Mouse (Mus musculus) fat pad, adult 2 months (tissue): ENCODE data around the gene Ubl3.

Source experiments
- DNase-seq: peaks from one replicate; pipeline ENCODE4 v3.0.0-alpha.2; 2011; ENCODE audit warnings: low read depth, low spot score; ENCODE audit errors: extremely low read depth

The Ubl3 gene

DNA sequence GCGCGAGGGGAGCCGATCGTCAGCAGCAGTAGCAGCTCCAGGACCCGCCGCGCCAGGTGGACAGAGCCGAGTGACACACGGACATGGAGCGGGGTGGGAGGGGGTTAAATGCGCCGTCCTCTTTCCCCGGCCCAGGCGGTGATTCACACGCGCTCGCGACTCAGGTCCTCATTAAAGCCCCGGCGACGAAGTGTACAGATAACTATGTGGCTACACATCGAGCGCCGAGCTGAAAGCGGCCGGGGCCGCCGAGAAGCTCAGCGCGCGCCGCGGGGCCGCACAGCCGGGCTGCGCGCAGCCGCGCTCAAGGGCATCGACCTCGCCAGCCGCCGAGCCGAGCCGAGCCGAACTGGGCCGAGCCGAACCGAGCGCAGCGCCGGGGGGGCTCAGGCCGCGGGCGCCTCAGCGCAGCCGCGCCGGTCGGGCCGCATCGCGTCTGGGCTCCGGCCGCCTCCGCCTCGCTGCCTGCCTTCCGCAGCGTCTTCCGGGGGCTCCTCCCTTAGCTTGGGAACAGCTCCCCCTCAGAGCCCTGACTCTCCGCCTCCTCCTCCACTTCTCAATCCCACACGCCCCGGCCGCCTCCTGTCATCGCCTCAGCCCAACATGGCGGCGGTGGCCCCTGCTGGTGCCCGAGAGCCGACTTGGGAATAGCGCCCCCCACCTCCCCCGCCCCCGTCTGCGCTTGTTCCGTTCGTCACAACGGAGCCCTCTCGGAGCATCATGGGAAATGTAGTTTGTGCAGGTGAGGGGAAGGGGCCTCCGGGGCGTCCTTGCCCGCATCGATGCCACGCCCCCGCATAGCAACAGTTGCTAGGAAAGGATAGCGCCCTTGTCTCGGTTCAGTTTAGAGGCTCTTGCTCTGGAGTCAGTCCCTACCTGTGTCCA is at the start of gene Ubl3:
Ubl3 (minus strand) TSS at position 603 of the 885 bp plus-strand sequence.
- peak; percentile 26 for DNase-seq

DNA sequence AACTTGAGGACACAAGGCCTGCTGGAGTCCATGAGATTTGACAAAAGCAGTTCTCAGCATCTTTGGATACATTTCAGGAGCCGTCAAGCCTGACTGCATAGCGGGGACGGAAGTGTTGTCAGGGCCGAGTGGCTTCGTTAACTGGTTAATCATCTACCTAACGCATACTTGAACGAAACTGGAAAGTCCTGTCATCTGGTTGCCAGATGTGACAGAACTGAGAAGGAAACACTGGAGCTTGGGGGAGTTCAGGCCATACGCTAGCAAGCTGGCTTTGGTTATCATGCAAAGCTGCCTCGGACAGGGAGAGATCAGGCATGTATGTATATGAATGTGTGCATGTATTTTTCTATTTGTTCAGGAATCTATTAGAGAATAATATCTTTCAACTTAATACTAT is 45.8 kb upstream of the Ubl3 start:
- DNase-seq, result no peak

DNA sequence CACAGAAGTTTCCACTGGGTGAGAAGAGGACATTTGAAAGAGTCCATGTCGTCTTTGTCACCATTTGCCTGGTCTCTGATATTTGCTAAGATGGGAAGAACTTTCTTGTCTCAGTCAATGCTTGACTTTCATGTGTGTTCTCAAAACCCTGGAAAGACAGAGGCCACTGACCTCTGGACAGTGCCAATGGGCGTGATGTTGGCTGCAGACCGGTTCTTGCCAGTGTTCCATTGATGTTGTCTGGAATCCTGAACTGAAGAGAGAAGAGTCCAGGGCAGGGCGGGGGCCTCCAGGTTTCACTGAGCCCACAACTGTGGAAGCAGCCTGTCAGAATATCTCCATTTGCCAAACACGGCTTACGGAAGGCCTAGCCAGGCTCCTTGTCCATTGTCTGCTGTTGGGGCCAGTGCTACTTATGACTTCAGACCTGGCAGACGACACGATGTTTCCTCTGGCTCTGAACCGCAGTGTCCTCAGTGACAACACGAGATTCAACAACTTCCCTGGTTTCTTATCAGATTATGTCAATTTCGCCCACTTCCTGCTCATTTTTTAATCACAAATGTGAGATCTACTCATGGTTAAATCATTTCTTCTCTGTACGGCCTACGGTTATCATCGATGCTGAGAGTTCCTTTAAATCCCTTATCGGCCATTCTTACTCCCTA is 43.6 kb upstream of the Ubl3 start:
- no peak for DNase-seq

DNA sequence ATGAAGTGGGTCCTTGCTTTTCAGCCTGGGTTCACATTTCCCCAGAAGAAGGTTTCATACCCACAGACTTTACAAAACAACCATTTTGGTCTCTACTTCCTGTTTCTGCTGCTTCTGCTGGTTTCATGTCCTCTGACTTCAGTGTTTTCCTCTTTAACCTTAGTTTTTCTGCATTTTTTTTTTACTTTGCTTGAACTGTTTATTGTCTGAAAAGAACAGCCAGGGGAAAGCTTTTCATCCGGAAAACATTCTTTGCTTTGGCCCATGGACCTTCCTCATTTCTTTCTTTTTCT is 42.8 kb upstream of the Ubl3 start:
- no peak for DNase-seq

DNA sequence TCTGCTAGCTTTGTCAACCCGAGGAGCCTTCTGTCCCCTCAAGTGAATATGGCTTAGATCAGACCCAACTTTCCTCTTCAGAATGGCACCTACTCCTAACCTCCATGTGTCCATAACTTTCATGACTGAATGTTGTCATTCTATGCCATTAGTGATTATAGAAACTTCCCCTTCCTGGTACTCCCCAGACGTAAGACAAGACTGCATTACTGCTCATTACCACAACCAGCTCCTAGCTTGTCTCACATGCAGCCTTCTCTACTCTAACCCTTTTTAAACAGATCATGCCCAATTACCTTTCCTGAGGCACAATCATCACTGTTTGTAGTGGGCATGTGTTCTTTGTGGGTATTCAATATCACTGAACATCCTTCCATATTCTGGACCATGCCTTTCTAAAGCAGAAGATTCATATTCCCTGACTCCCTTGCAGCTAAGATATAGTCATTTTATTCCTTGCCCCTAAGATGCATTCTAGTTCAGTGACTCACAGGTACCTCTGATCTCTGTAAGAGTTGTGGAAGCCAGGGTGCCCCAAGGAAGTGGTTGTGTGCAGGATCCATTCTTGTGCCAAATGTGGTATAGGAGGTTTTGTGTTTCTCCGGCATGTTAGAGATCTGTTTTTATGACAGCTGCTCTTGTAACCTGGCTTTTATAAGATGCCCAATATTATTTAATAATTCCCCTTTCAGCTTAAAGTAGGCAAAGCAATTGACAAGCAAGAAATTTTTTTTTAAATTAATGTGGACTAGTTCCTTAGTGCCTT is 42.3 kb upstream of the Ubl3 start:
- no peak for DNase-seq

DNA sequence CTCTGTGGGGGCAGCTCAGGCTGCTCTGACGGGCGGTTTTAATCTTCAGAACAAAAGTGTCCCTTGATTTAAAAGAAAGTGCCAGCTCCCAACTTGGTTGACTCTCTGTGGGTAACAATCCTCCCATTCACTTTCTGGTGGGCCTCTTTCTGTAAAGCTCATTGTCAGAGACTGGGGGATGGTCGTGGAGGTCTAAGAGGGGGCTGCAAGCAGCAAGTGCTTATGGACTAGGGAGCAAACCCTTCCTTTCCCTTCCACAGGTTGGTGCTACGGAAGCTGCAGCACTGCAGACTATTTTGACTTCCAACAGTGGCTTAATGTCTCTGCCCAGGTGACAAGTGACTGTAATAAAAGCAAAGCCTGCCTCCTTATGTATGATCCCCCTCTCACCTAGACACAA is 41.0 kb upstream of the Ubl3 start:
- no peak for DNase-seq

DNA sequence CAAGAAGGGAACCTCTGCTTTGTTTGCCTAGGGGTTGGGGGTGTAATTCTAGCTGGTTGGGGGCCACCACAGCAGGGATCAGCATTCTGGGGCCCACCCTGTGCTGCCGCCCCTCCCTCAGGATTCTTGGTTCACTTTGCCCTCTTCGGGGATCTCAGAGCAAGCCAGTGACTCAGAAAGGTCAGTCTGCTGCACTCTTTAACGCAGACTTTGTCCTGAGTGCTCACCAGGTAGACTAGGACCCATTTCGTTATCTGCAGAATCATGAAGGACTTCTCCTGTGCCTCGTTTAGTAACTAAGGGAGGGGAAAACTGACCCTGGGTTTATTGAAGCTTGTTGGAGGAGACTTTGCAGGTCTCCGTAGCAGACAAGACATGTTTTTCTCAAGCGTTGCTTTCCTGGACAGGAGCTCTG is 38.9 kb upstream of the Ubl3 start:
- DNase-seq, result no peak

DNA sequence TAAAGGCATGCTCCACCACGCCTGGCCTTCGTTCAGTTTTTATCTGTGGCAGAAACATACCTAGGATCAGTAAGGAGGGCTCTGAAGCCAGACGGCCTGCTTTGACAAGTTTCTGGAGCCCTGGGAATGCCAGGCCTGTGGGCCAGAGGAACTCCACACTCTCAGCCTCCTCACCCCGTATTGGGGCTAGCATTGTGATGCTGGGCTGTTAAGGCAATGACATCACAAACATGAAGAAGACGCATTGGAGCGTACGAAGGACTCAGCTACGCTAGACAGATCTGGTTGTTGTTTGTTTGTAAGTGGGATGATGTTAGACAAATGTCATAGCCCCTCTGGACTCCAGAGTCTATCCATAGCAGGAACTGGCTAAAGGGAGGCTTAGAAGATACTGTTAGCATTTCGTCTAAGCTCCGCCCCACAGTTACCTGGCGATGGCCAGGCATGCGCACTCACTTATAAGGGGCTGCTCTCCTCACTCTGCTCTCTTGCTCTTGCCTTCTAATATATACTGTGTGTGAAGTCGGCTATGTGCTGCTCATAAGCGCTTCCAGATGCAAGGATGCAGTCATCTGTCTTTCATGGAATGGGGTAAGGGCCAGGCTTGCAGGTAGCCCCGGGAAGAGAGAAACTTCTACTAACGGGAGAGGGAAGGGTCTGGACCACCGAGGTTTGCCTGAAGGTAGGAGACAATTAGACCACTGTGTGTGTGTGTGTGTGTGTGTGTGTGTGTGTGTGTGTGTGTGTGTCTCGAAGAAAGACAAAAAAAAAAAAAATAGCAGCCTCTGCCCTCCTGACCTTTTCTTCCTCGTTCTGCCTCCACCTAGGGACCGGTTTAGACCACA is 38.2 kb upstream of the Ubl3 start:
- no peak for DNase-seq

DNA sequence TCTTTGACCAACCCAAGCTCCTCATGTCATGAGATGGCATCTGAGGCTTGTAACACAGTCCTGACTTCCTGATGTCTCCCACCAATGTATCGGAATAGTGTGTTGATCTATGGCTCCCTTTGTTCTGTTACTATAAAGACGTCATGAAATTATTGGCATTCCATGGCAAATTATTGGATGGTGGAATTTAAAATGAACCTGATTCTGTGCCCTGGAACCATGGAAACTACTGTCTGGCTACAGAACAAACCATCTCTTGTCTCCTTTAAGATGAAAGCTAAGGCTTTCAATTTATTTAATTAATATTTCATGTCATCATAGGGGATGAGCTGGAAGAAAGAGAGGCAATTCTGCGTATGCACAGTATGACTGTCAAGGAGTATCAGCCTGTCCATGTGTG is 36.4 kb upstream of the Ubl3 start:
- no peak for DNase-seq

DNA sequence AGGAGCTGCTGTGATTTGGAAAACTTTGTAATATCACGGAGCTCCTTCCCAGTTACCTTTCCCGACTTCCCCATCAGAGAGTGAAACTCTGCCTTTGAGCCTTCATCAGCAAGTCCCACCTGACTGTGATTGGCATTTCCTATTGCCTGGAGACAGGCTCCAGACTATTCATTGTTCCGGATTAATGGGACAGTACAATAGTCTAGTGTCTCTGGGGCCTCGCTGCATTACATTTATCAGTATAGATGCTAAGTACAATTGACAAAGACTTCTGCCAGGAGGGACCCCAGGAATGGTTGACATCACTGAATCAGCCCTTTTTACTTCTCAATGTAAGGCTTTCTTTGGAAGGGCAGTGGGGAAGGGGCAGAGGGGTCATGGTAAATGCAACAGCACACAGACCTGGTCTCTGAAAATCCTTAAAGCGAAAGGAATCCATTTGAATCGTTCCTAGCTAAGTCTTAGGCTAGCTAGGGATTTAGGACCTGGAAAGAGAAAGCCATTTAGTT is 35.6 kb upstream of the Ubl3 start:
- DNase-seq, result no peak

DNA sequence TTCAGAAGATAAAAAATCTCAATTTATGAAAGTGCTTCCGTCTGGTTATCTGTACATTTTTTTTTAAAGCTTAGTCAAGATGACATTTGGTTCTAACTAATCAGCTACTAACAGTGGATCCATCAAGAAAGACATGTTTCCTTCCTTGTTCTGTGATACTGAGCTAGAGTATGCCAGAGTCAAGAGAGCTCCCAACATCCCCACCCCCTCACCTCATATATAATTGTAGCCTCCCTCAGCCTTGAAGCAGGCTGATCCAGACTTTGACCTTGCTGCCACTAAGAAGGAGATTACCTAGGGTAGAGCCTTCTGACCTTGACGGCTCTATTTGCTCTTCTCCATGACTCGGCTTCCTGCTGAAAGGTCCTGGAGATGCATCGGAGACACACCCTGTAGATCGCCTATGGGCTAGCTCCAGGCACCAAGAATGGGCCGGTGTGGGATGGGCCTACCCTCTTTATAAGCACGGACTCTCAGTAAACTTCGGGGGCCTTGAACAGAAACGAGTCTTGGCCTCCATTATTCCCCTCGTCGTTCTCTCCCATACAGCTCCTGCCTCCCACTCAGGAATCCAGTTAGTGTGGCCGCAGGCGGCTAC is 27.9 kb upstream of the Ubl3 start:
- no peak for DNase-seq

DNA sequence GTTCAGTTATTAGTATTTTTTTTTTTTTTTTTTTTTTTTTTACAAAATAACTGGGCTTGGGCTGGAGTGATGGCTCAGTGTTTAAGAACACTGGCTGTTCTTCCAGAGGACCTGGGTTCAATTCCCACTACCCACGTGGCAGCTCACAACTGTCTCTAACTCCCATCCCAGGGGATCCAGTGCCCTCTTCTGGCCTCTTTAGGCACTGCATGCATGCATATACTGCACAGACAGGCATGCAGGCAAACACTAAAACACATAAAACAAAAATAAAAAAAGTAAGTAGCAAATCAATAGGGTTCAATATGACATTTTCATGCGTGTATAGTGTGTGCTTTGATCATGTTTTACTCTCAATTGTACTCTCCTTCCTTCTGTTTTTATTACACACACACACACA is 26.6 kb upstream of the Ubl3 start:
- DNase-seq, result no peak

DNA sequence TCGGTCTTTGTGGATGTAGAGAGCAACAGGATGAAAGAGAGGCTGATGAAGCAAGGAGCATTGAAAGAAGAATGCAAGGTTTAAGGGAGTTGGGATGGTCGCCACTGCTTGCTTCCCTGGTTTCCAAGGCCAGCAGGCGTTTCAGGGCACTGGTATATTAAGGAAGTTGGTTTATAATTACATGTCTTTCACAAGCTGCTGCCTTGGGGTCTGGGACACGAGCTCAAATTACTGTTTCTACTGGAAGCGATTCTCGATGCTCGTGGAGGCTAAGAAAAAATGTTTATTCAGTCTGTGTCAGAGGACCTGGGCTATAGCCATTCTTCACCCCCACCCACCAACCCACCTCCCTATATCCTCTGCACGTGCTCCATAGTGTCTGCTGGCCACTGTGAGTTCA is 25.8 kb upstream of the Ubl3 start:
- DNase-seq, result no peak

DNA sequence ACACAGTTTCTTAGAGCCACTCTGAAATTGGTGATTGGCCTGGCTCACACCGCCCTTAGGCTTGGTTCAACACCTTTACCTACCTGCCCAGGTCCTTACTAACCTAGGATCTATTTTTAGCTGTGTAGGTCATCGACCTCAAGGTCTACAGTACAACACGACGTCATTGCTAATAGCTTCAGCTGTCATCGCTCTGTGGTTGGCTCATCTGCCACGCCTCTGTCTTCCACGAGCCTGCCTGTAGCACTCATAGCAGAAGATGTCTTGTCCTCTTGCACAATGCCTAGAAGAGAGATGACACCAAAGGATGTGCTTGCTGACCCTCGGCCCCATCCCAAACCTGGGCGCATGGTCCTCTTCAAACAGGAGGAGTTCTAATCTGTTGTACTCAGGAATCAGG is 24.7 kb upstream of the Ubl3 start:
- no peak for DNase-seq

DNA sequence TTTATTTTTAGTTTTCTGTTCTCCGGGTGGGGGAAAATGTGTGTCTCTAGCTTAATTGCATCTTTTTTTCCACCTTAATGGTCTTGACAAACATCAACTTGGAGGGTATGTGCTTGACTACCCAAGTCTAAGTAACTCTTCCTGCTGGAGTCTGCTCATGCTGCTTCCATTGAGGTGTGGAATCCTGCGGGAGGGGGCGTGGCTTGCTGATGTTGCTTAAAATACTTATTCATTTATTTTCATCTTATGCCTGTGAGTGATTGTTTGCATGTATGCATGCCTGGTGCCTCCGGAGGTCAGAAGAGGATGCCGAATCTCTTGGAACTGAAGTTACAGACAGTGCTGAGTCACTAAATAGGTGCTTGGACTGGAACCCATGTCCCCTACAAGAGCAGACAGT is 22.6 kb upstream of the Ubl3 start:
- DNase-seq, result no peak

DNA sequence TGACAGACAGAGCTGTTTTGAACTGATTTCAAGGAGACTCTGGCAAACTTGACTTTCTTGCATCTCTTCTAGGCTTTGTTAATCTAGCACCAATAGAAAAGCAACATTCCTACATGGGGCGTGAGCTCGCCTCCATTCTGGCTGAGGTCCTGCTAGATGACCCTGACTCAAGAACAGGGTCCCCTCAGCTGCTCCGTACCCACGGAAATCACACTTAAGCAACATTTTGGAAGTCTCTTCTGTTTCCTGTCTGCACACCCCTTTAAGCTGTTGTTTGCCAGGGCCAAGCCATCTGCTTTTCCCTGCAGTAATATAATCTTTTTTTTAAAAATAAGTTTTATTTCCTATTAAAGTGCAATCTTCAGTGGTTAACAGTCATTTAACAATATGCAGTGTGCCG is 20.1 kb upstream of the Ubl3 start:
- no peak for DNase-seq

DNA sequence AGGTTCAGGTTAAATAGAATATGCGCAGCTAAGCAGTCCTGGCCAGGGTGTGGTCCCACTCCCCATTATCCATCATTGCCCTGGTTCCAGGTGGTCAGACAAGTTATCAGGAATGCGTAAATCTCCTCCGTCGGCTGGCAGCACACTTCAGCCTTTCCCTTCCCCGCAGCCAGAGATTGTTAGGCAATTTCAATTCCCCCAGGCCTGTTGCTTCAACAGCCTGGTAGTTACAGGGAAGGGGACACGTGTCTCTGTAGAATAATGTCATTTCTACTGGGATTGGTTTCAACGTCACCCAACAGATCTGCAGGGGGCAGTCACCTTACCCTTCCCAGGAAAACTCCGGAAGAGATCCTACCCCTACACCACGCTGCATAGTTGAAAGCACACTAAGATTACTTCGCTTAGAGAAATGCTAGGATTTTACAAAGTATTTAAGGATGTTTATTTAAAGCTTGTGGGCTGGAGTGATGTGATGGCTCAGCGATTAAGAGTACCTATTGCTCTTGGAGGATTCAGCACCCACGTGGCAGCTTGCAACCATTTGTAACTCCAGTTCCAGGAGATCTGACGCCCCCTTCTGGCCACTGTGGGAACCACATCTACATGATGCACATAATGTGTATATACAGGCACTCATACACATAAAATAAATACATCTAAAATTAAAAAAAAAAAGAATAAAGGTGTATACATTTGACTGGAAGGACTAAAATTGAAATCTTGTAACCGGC is 18.1 kb upstream of the Ubl3 start:
- DNase-seq, result no peak

DNA sequence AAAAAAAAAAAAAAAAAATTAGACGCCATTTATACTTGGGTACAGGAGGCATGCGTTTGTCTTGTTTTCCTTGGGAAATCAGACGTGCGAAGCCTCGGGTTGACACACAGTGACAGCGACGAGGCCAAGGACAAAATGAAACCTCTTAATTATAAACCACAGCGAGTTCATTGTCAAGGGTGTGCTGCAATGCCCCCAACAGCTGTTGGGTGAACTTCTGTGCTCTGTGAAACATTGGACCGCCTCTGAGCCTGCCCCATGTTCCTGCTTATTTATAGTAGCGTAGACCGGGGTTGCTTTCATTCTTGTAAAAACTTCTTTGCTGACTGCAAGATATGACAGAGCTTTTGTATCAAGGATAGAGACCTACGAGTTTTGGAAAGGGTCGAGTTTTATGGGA is 16.9 kb upstream of the Ubl3 start:
- DNase-seq, result no peak

DNA sequence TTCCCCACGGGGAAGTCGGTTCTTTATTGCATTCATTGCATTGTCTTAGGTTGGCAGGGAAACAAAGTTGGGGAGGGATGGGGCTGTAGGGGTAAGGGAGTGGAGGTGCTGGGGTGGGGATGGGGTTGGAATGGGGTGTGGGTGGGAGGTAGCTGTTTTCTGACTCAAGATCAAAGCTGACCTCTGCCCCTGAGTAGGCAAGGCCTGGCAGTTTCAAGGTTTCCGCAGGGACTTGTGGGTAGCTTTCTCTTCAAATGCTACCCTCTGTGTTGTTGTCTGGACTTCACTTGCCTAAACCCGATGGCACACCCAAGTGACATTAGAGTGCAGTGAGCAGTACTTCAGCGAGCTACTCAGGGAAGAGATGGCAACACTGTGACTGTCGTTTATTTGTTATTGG is 13.0 kb upstream of the Ubl3 start:
- no peak for DNase-seq

DNA sequence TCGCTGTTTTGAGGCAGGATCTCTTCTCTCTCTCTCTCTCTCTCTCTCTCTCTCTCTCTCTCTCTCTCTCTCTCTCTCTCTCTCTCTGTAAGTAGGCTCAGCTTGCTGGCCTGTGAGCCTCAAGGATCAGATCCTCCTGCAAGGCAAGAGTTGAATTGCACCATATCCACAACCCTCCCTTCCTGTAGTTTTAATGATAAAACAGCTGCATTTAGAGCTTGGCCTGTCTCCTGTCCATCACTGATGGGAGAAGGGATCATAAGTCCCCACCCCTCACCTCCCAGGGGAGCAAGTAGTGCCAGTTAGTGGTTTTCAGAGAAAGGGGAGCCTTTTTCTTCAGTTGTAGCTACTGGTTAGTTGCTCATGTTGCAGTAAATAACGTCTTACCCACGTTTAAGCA is 11.5 kb upstream of the Ubl3 start:
- DNase-seq, result no peak
